Mouse (Mus musculus): ENCODE results near the gene Zfp385b.

Zfp385b gene

DNA sequence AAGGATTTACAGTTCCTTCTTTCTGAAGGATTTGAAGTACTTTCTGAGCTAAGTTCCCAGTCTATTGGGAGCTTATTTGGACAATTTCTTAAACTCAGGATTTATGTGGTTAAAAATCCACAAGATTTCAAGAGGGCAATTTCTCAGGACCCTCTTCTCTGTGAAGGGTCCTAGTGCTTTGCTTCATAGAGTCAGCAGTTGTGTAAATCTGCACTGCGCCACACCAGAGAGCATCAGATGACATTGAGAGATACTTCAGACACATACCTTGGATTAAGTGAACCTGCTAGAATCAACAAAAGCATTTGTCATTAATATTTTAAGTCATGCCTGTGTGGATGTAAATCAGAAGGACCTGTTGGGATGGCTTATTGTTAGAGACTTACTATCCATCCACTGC, 439.5 kb downstream of the Zfp385b start:
- DNase-seq (ENCODE audit: low read depth), result no peak

DNA sequence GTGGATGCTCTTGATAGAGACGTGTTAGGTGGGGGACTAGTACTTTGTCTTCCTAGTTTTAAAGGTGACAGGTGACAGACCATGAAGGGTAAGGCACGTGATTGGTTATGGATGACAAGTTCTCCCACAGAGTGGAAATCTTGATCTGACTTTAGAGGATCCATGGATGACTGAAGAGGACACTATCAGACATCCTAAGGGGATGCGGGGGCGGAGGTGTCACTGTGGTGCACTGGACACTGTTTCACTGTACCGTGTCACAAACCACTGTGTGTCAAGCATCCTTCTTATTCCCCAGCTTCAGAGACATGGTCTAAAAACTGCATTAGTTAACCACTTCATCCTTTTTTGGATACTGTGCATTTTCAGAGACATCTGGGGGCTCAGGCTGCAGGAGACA, 440.1 kb downstream of the Zfp385b start:
- DNase-seq (ENCODE audit: low read depth), result no peak

DNA sequence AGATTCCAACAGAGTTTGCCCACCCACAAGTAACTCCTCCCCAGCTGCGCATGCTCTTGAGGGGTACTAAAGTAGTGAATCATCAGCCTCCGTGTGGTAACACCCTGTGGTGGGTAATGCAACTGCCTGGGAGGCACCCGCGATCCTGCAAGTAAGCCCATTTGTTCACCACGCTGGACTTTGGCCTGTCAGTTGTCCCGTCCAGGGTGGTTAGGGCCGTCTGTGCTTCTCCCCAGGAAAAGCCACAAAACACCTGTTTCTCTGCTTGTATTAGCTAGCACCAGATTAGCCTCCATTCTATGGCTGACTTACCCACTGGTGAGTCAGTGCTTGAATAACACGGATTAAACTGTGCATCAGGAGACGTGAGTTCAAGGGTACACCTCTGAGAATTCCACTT, 442.6 kb downstream of the Zfp385b start:
- DNase-seq (ENCODE audit: low read depth), result no peak

DNA sequence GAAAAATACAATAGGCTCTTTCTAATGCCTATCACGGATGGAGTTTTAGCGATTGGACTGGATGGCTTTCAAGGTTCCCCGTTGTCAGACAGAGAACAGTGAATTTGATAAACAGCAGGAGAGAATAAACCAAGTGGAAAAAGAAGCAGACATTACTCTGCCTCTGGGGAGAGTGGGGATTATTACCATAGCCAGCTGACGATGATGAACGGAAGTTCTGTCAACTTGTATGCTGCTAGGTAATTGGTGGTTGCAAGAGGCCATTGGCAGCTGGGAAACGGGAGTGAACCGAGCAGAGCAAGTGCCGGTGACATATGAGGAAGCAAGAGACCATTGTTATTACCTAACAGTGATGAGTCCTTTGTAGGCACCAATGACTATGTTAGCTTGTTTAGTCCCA, 444.3 kb downstream of the Zfp385b start:
- no peak for DNase-seq (ENCODE audit: low read depth)

DNA sequence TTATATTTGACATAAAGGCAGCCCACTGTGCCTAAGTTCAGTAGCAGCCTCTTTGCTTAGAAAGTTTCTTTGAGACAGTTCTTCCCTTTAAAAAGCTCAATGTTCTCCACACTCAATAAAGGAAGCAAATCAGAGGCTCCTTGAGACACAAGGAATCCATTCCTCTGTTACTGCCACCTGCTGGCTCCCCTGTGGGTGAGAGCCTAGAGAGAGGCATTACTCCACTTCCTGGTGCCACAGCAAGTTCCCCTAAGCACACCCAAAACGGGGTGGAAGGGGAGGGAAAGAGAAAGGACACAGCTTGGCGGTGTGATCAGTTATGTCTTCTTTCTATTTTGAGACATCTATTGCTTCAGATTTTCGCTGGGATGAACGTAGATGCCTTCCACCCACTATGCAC, 450.3 kb downstream of the Zfp385b start:
- DNase-seq (ENCODE audit: low read depth), result peak; percentile 19

Data from c-Kit-positive CD71-negative TER-119-negative erythroid progenitor cells, embryonic 14.5 days (primary cell).